Mouse (Mus musculus) left cerebral cortex, postnatal 25 days (tissue): ENCODE measurements around the gene Gm34653. TPM values are rescaled to one million over a fixed set of nuclear protein-coding genes. Genes with fewer than 3 reads are reported as not detected.

Source experiments
- DNase-seq, 2 experiments: peaks; one replicate each; pipeline ENCODE4 v3.0.0; 2022; ENCODE audit warnings: low spot score in 2 of 2, mixed read lengths in 1 of 2
- intact Hi-C: fragments of 180-260 bp; cut with DNase I; formaldehyde crosslinking; loops from one replicate; pipeline ENCODE4 v1.15.1; 2025
- total RNA-seq, 2 experiments: library from RNA; stranded (reverse); gene quantifications; 2 replicates each; pipeline ENCODE4 v1.2.3; 2021

Gm34653 gene
- total RNA-seq, 2 experiments from 2014 or later = not detected

DNA sequence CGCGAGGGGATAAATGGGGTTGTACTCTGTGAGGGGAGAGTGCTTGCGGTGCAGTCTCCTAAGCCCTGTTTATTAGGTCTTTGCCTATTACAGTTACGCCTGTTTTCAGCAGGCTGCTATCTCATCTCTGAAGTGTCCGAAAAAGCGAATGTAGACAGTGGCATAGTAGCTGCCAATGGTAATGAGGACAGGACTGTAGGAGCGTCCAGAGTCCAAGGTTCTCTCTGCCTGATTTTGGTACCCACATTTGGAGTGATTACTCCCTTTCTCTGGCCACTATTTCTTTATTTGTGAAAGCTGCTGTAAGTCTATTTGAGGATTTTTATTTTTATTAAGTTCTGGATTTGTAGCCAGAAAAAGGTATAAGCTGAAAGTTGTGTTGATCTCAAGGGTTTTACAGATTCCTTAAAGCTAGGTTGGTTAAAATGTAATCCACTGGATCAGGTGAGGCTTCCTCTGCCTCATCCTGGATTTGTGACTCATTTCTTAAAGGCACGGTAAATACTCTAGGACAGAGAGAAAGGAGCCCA, 42.1 kb downstream of the Gm34653 start, which contains the start of gene Psmd5:
TSS of gene Psmd5 (minus strand) at position 153 of the 530 bp plus-strand sequence.
- intact Hi-C loops = no loop called here
- DNase-seq = no peak

DNA sequence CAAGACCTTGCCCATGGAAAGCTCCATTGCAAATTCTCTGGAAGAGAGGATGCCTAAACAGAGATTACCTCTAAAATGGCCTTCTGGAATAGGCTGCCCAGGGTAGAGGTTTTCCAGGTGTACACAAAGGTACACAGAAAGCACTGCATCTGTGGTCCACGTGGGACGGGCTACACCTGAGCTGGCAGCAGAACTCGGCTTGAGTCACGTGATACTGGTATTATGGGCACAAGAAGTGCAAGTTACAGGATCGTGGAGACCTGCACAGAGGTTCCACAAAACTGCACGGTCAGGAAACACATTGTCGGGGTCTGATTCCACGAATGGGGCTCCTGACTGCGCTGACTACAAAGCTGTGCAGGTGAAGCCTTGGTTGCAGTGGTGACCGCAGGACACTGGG, 47.2 kb downstream of the Gm34653 start:
- intact Hi-C loops = no loop called here
- no peak for DNase-seq

DNA sequence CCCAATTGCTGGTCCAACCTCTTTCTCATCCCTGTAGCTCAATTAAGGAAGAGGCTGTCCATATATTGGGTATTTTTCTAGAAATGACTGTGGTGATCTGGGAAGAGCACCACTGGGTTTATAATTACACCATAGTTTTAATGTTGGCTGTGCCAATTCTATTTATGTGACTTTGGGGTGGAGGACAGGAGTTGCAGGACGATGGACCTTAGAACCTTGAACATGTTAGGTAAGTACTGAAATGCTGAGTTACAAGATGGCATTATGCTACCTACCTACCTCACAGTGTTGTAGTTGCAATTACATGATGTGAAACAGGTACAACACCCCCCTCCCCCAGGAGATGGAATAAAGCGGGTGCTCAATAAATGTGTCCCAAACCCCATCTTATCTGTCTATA, 50.0 kb downstream of the Gm34653 start:
- intact Hi-C loops = no loop called here
- DNase-seq = no peak

- intact Hi-C loops = no loop called here
Observed at GRCm38 (mm10) chr2:34883190-34883589, 50.4 kb downstream of the Gm34653 start.

DNA sequence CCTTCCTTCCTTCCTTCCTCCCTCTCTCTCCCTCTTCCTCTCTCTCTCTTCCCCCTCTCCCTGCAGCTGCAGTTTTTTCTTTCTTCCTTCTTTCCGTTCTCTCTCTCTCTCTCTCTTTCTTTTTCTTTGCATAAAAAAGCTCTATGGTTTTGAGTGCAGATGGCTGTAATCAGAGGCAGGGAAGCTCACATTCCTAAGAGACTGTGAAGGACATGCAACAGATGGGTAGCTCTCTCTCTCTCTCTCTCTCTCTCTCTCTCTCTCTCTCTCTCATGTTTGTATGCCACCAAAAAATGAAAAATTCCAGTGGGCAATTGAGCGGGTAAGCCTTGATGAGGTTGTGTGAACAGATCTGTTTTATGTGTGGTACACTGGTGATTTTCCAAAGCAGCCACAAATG, 51.4 kb downstream of the Gm34653 start:
- intact Hi-C loops = no loop called here
- no peak for DNase-seq

More at GRCm38 (mm10) chr2:34883190-34883589, 50.4 kb downstream of the Gm34653 start:
- DNase-seq = no peak

Other genes starting within 250 kb of the Gm34653 start
- 100 to 1,000 TPM in 1 of 2 experiments, 10 to 100 TPM in 1; 97.4 to 101 TPM for gene Gapvd1, start 77.8 kb upstream of the Gm34653 start, total RNA-seq
- gene Hspa5, start 61.0 kb upstream of the Gm34653 start, total RNA-seq = 100 to 1,000 TPM; 394 to 427 TPM
- gene Rabepk, start 33.1 kb upstream of the Gm34653 start, total RNA-seq = 10 to 100 TPM; 30.8 to 34.0 TPM
- gene Fbxw2, start 6.7 kb upstream of the Gm34653 start, total RNA-seq = 100 to 1,000 TPM in 1 of 2 experiments, 10 to 100 TPM in 1; 96.1 to 101 TPM
- gene Cutal, start 41.4 kb downstream of the Gm34653 start, total RNA-seq = under 1 TPM; 0.25 to 0.41 TPM
- 10 to 100 TPM; 33.3 to 38.0 TPM for gene Psmd5, start 42.0 kb downstream of the Gm34653 start, total RNA-seq
- 1 to 10 TPM; 1.3 to 1.6 TPM for gene Phf19, start 81.0 kb downstream of the Gm34653 start, total RNA-seq
- gene Traf1, start 128.8 kb downstream of the Gm34653 start, total RNA-seq = 1 to 10 TPM in 1 of 2 experiments, under 1 TPM in 1; 0.57 to 2.1 TPM
- under 1 TPM; 0.09 to 0.23 TPM for gene Hc, start 228.4 kb downstream of the Gm34653 start, total RNA-seq